Mouse (Mus musculus) A20 (cell line): ENCODE data around the gene Tcp10c.
"Not testable (repeated sequence)": the region's sequence is repeated elsewhere in the genome, so short reads cannot be mapped to it uniquely, and the experiment has no call there.

Source experiments
- DNase-seq: peaks from one replicate; pipeline ENCODE4 v3.0.0-alpha.2; 2011; ENCODE audit warnings: low read depth, low spot score

The Tcp10c gene

GRCm38 (mm10) chr17:13354521-13354920, at the start of gene Tcp10c:
Tcp10c (plus strand) TSS chr17:13354572.
- not testable (repeated sequence) for DNase-seq

- DNase-seq = not testable (repeated sequence)
These were observed 46.5 kb upstream of the Tcp10c start for GRCm38 (mm10) chr17:13307852-13308251.

- not testable (repeated sequence) for DNase-seq
These were observed 46.0 kb upstream of the Tcp10c start for GRCm38 (mm10) chr17:13308344-13308743.

GRCm38 (mm10) chr17:13308746-13309145, 45.6 kb upstream of the Tcp10c start:
- DNase-seq = not testable (repeated sequence)

- DNase-seq = not testable (repeated sequence)
These were observed 45.2 kb upstream of the Tcp10c start for GRCm38 (mm10) chr17:13309182-13309631.

- not testable (repeated sequence) for DNase-seq
These were observed 24.4 kb upstream of the Tcp10c start for GRCm38 (mm10) chr17:13329967-13330366.

GRCm38 (mm10) chr17:13331179-13331578, 23.2 kb upstream of the Tcp10c start:
- not testable (repeated sequence) for DNase-seq

GRCm38 (mm10) chr17:13332496-13332895, 21.9 kb upstream of the Tcp10c start:
- not testable (repeated sequence) for DNase-seq

GRCm38 (mm10) chr17:13336979-13337749, 17.2 kb upstream of the Tcp10c start:
- DNase-seq = peak; percentile 52

- not testable (repeated sequence) for DNase-seq
These were observed 16.4 kb upstream of the Tcp10c start for GRCm38 (mm10) chr17:13337931-13338330.

- DNase-seq = not testable (repeated sequence)
These were observed 14.3 kb upstream of the Tcp10c start for GRCm38 (mm10) chr17:13340071-13340470.

- not testable (repeated sequence) for DNase-seq
These were observed 8.4 kb upstream of the Tcp10c start for GRCm38 (mm10) chr17:13345923-13346322.

- DNase-seq = peak; percentile 55
These were observed 4.8 kb upstream of the Tcp10c start for GRCm38 (mm10) chr17:13349563-13349962.

GRCm38 (mm10) chr17:13353249-13353648, 1.1 kb upstream of the Tcp10c start:
- not testable (repeated sequence) for DNase-seq

GRCm38 (mm10) chr17:13362489-13362888, 8.1 kb downstream of the Tcp10c start:
- DNase-seq = not testable (repeated sequence)

GRCm38 (mm10) chr17:13363773-13364172, 9.4 kb downstream of the Tcp10c start:
- not testable (repeated sequence) for DNase-seq

- not testable (repeated sequence) for DNase-seq
These were observed 9.8 kb downstream of the Tcp10c start for GRCm38 (mm10) chr17:13364196-13364595.

- DNase-seq = not testable (repeated sequence)
These were observed 12.8 kb downstream of the Tcp10c start for GRCm38 (mm10) chr17:13367181-13367580.

- not testable (repeated sequence) for DNase-seq
These were observed 14.3 kb downstream of the Tcp10c start for GRCm38 (mm10) chr17:13368658-13369057.

- DNase-seq = not testable (repeated sequence)
These were observed 16.4 kb downstream of the Tcp10c start for GRCm38 (mm10) chr17:13370746-13371145.

- not testable (repeated sequence) for DNase-seq
These were observed 24.0 kb downstream of the Tcp10c start for GRCm38 (mm10) chr17:13378341-13378740.

- not testable (repeated sequence) for DNase-seq
These were observed 25.7 kb downstream of the Tcp10c start for GRCm38 (mm10) chr17:13379951-13380615.
